Mouse (Mus musculus) limb, embryonic 15.5 days (tissue): Measurements from ENCODE around the gene Dennd1a. TPM values are rescaled to one million over a fixed set of nuclear protein-coding genes. Genes with fewer than 3 reads are reported as not detected.

Experiments used
- ATAC-seq: fragments of 200-750 bp; cut with Nextera tagmentation; 2 replicates; pipeline ENCODE4 v1.8.0; 2017; ENCODE audit warnings: low read depth, moderate TSS enrichment; ENCODE audit not compliant: insufficient number of reproducible peaks, low FRiP score, low TSS enrichment
- H3K27ac ChIP-seq: fragments of 300-500 bp; sonication (generic); 2 replicates; pipeline ENCODE4 v1.5.1; 2015; ENCODE audit warnings: moderate library complexity, mild to moderate bottlenecking, inconsistent platforms
- H3K27me3 ChIP-seq: fragments of 300-500 bp; sonication (generic); 2 replicates; pipeline ENCODE4 v1.6.1; 2015; ENCODE audit warnings: inconsistent platforms
- H3K36me3 ChIP-seq: fragments of 300-500 bp; sonication (generic); 2 replicates; pipeline ENCODE4 v1.6.1; 2015; ENCODE audit warnings: inconsistent platforms
- H3K4me1 ChIP-seq: fragments of 300-500 bp; sonication (generic); 2 replicates; pipeline ENCODE4 v1.6.1; 2015; ENCODE audit warnings: inconsistent platforms
- H3K4me2 ChIP-seq: fragments of 300-500 bp; sonication (generic); 2 replicates; pipeline ENCODE4 v1.6.1; 2015; ENCODE audit warnings: mild to moderate bottlenecking, inconsistent platforms
- H3K4me3 ChIP-seq: fragments of 300-500 bp; sonication (generic); 2 replicates; pipeline ENCODE4 v1.5.1; 2015; ENCODE audit warnings: mild to moderate bottlenecking, inconsistent platforms
- H3K9ac ChIP-seq: fragments of 300-500 bp; sonication (generic); 2 replicates; pipeline ENCODE4 v1.6.1; 2015; ENCODE audit warnings: inconsistent platforms
- H3K9me3 ChIP-seq: fragments of 300-500 bp; sonication (generic); 2 replicates; pipeline ENCODE4 v1.6.1; 2016; ENCODE audit warnings: inconsistent platforms
- WGBS: fragments of 180-500 bp; shearing (Covaris S2); methylation state at CpG from one replicate; pipeline ENCODE4 v1.1.7; 2015; 5-methylcytosine and 5-hydroxymethylcytosine counted together
- polyA plus RNA-seq: library from polyadenylated mRNA; unstranded; fragments of >200 nt; fragmentation: Nextera tagmentation; extraction: Ambion mirVana; gene quantifications from 2 replicates; pipeline ENCODE4 v1.2.1, GENCODE M21; 2015

The Dennd1a gene
- polyA plus RNA-seq, 1 experiment from 2014 or later, result 13.0 TPM

- 85% methylated on average over 5 of the region's 5 CpGs for WGBS
- Histone ChIP-seq H3K36me3 (peaks cover 20% of the 10 kb centered on the region), H3K27me3 (no peaks in the 10 kb centered on the region), H3K27ac (no peak overlapping the region), H3K4me3 (no peak overlapping the region), H3K9ac (no peak overlapping the region), H3K4me1 (peaks cover 4% of the 10 kb centered on the region; the same call in 1 of the 2 replicates), H3K4me2 (no peak overlapping the region), H3K9me3 (no peaks in the 10 kb centered on the region)
- no peak for ATAC-seq
These were observed 474.8 kb downstream of the Dennd1a start for GRCm38 (mm10) chr2:37812401-37812800.

GRCm38 (mm10) chr2:37811682-37812081, 475.5 kb downstream of the Dennd1a start:
- no peak for ATAC-seq
- no peak overlapping the region for H3K27ac ChIP-seq
- no peaks in the 10 kb centered on the region for H3K27me3 ChIP-seq
- no peak overlapping the region for H3K4me2 ChIP-seq
- H3K36me3 ChIP-seq, result peaks cover 20% of the 10 kb centered on the region
- WGBS, result 43% methylated on average over 2 of the region's 2 CpGs
- peaks cover 4% of the 10 kb centered on the region; the same call in 1 of the 2 replicates for H3K4me1 ChIP-seq
- no peaks in the 10 kb centered on the region for H3K9me3 ChIP-seq
- no peak overlapping the region for H3K4me3 ChIP-seq
- no peak overlapping the region for H3K9ac ChIP-seq

- Histone ChIP-seq H3K4me2 (no peak overlapping the region), H3K9ac (no peak overlapping the region), H3K4me1 (0 out of 2 replicates have a peak, but pooled peaks cover 3% of the 10 kb centered on the region), H3K36me3 (peaks cover 29% of the 10 kb centered on the region), H3K27me3 (no peaks in the 10 kb centered on the region), H3K27ac (no peak overlapping the region), H3K9me3 (no peaks in the 10 kb centered on the region), H3K4me3 (no peak overlapping the region)
- WGBS, result 48% methylated on average over 4 of the region's 4 CpGs
- no peak for ATAC-seq
These were observed 484.5 kb downstream of the Dennd1a start for GRCm38 (mm10) chr2:37802610-37803212.

- Histone ChIP-seq H3K9ac (no peak overlapping the region), H3K9me3 (no peaks in the 10 kb centered on the region), H3K36me3 (peaks cover 29% of the 10 kb centered on the region), H3K27me3 (no peaks in the 10 kb centered on the region), H3K4me3 (no peak overlapping the region), H3K4me1 (peaks cover 3% of the 10 kb centered on the region; the same call in 1 of the 2 replicates), H3K4me2 (no peak overlapping the region), H3K27ac (no peak overlapping the region)
- 72% methylated on average over 4 of the region's 4 CpGs for WGBS
- ATAC-seq, result no peak
These were observed 485.5 kb downstream of the Dennd1a start for GRCm38 (mm10) chr2:37801687-37802086.

- Histone ChIP-seq H3K4me1 (peaks cover 20% of the 10 kb centered on the region), H3K4me2 (no peak overlapping the region), H3K4me3 (no peak overlapping the region), H3K9ac (no peak overlapping the region), H3K27me3 (peaks cover 11% of the 10 kb centered on the region), H3K27ac (no peak overlapping the region), H3K9me3 (no peaks in the 10 kb centered on the region), H3K36me3 (peaks cover 19% of the 10 kb centered on the region)
- ATAC-seq, result no peak
- WGBS, result 68% methylated on average over 6 of the region's 6 CpGs
These were observed 488.1 kb downstream of the Dennd1a start for GRCm38 (mm10) chr2:37799137-37799536.

GRCm38 (mm10) chr2:37797046-37797445, 490.1 kb downstream of the Dennd1a start:
- ATAC-seq, result no peak
- Histone ChIP-seq H3K4me3 (no peak overlapping the region), H3K4me2 (no peak overlapping the region), H3K36me3 (peaks cover 19% of the 10 kb centered on the region), H3K4me1 (peaks cover 23% of the 10 kb centered on the region), H3K9me3 (no peaks in the 10 kb centered on the region), H3K27ac (no peak overlapping the region), H3K9ac (no peak overlapping the region), H3K27me3 (peaks cover 29% of the 10 kb centered on the region)
- WGBS, result 79% methylated on average over 4 of the region's 4 CpGs

GRCm38 (mm10) chr2:37796021-37796420, 491.2 kb downstream of the Dennd1a start:
- Histone ChIP-seq H3K4me2 (no peak overlapping the region), H3K4me3 (no peak overlapping the region), H3K27ac (peak overlapping the region; percentile 60; the same call in 1 of the 2 replicates), H3K27me3 (peaks cover 32% of the 10 kb centered on the region), H3K9ac (no peak overlapping the region), H3K36me3 (peaks cover 11% of the 10 kb centered on the region; the same call in 1 of the 2 replicates), H3K4me1 (peaks cover 23% of the 10 kb centered on the region), H3K9me3 (no peaks in the 10 kb centered on the region)
- ATAC-seq, result 0 out of 2 replicates have a peak, but pooled peaks have one; percentile 13
- WGBS, result 3% methylated on average over 1 of the region's 1 CpGs

- no peak for ATAC-seq
- peaks cover 37% of the 10 kb centered on the region for H3K4me1 ChIP-seq
- no peak overlapping the region for H3K9ac ChIP-seq
- H3K4me2 ChIP-seq, result no peak overlapping the region
- no peaks in the 10 kb centered on the region for H3K36me3 ChIP-seq
- no peak overlapping the region for H3K27ac ChIP-seq
- H3K9me3 ChIP-seq, result no peaks in the 10 kb centered on the region
- H3K4me3 ChIP-seq, result no peak overlapping the region
- peaks cover 40% of the 10 kb centered on the region for H3K27me3 ChIP-seq
- 88% methylated on average over 4 of the region's 4 CpGs for WGBS
These were observed 495.9 kb downstream of the Dennd1a start for GRCm38 (mm10) chr2:37791340-37791739.

- 91% methylated on average over 14 of the region's 14 CpGs for WGBS
- Histone ChIP-seq H3K4me3 (no peak overlapping the region), H3K4me2 (no peak overlapping the region), H3K36me3 (no peaks in the 10 kb centered on the region), H3K27me3 (peaks cover 46% of the 10 kb centered on the region), H3K4me1 (peaks cover 35% of the 10 kb centered on the region), H3K27ac (no peak overlapping the region), H3K9ac (no peak overlapping the region), H3K9me3 (no peaks in the 10 kb centered on the region)
- ATAC-seq, result no peak
These were observed 496.5 kb downstream of the Dennd1a start for GRCm38 (mm10) chr2:37790738-37791137.

- H3K9ac ChIP-seq, result no peak overlapping the region
- H3K4me2 ChIP-seq, result no peak overlapping the region
- H3K4me1 ChIP-seq, result peaks cover 27% of the 10 kb centered on the region
- no peaks in the 10 kb centered on the region for H3K36me3 ChIP-seq
- no peak for ATAC-seq
- no peaks in the 10 kb centered on the region for H3K9me3 ChIP-seq
- peaks cover 46% of the 10 kb centered on the region for H3K27me3 ChIP-seq
- H3K27ac ChIP-seq, result no peak overlapping the region
- no peak overlapping the region for H3K4me3 ChIP-seq
- 87% methylated on average over 10 of the region's 10 CpGs for WGBS
These were observed 497.2 kb downstream of the Dennd1a start for GRCm38 (mm10) chr2:37789995-37790394.

- no peak overlapping the region for H3K27ac ChIP-seq
- no peaks in the 10 kb centered on the region for H3K9me3 ChIP-seq
- peaks cover 27% of the 10 kb centered on the region for H3K4me1 ChIP-seq
- H3K36me3 ChIP-seq, result no peaks in the 10 kb centered on the region
- WGBS, result 84% methylated on average over 5 of the region's 5 CpGs
- no peak overlapping the region for H3K9ac ChIP-seq
- no peak overlapping the region for H3K4me3 ChIP-seq
- ATAC-seq, result no peak
- H3K27me3 ChIP-seq, result peaks cover 41% of the 10 kb centered on the region
- H3K4me2 ChIP-seq, result no peak overlapping the region
These were observed 498.2 kb downstream of the Dennd1a start for GRCm38 (mm10) chr2:37789029-37789428.

- H3K9me3 ChIP-seq, result no peaks in the 10 kb centered on the region
- H3K36me3 ChIP-seq, result no peaks in the 10 kb centered on the region
- ATAC-seq, result no peak
- H3K4me3 ChIP-seq, result no peak overlapping the region
- peaks cover 24% of the 10 kb centered on the region for H3K4me1 ChIP-seq
- no peak overlapping the region for H3K9ac ChIP-seq
- WGBS, result 42% methylated on average over 7 of the region's 7 CpGs
- H3K27me3 ChIP-seq, result peaks cover 37% of the 10 kb centered on the region
- H3K4me2 ChIP-seq, result no peak overlapping the region
- H3K27ac ChIP-seq, result no peak overlapping the region
These were observed 498.8 kb downstream of the Dennd1a start for GRCm38 (mm10) chr2:37788176-37788962.
